Mouse (Mus musculus) liver, embryonic 14.5 days (tissue): ENCODE data around the gene Tm9sf3. TPM values are rescaled to one million over a fixed set of nuclear protein-coding genes. Genes with fewer than 3 reads are reported as not detected.

Experiments
- ATAC-seq: fragments of 200-750 bp; cut with Nextera tagmentation; 2 replicates; pipeline ENCODE4 v1.8.0; 2017; ENCODE audit warnings: moderate number of reproducible peaks, mild to moderate bottlenecking, moderate library complexity; ENCODE audit not compliant: insufficient read depth
- DNase-seq, 3 experiments: peaks; one replicate each; pipeline ENCODE4 v3.0.0-alpha.2; 2012 to 2013; ENCODE audit warnings: low read depth in 3 of 3, low spot score in 3 of 3
- H3K27ac ChIP-seq: fragments of 300-500 bp; sonication (generic); 2 replicates; pipeline ENCODE4 v1.5.1; 2014; ENCODE audit warnings: moderate library complexity, mild to moderate bottlenecking, control low read depth, inconsistent platforms
- H3K27me3 ChIP-seq: fragments of 300-500 bp; sonication (generic); 2 replicates; pipeline ENCODE4 v1.6.1; 2014; ENCODE audit warnings: mild to moderate bottlenecking, low read length, moderate library complexity; ENCODE audit not compliant: control insufficient read depth, insufficient read depth
- H3K36me3 ChIP-seq: fragments of 300-500 bp; sonication (generic); replicated peaks from 2 replicates; pipeline ENCODE4 v1.6.1; 2014; ENCODE audit warnings: low read depth; ENCODE audit not compliant: control insufficient read depth, insufficient read depth
- H3K4me1 ChIP-seq, 2 experiments: fragments of 200-500 bp in 1 of 2; fragments of 300-500 bp in 1 of 2; sonication (generic) in 1 of 2; replicated peaks; 2 replicates each; pipeline ENCODE4 v1.6.1; 2012 to 2014; ENCODE audit warnings: antibody characterized with exemption in 1 of 2, inconsistent platforms in 1 of 2, low read length in 1 of 2; ENCODE audit not compliant: control insufficient read depth in 2 of 2, insufficient read depth in 2 of 2
- H3K4me2 ChIP-seq: fragments of 300-500 bp; sonication (generic); 2 replicates; pipeline ENCODE4 v1.6.1; 2014; ENCODE audit warnings: low read depth, mild to moderate bottlenecking, control low read depth, moderate library complexity
- H3K4me3 ChIP-seq, 2 experiments: fragments of 200-500 bp in 1 of 2; fragments of 300-500 bp in 1 of 2; sonication (generic) in 1 of 2; 2 replicates each; pipeline ENCODE4 v1.5.1; 2012 to 2014; ENCODE audit warnings: low read depth in 2 of 2, low read length in 2 of 2, mild to moderate bottlenecking in 2 of 2, control low read depth in 1 of 2, inconsistent platforms in 1 of 2, moderate library complexity in 1 of 2; ENCODE audit not compliant: insufficient read depth in 1 of 2
- H3K9ac ChIP-seq: fragments of 300-500 bp; sonication (generic); replicated peaks from 2 replicates; pipeline ENCODE4 v1.6.1; 2014; ENCODE audit warnings: mild to moderate bottlenecking, control low read depth, moderate library complexity
- H3K9me3 ChIP-seq: fragments of 300-500 bp; sonication (generic); 2 replicates; pipeline ENCODE4 v1.6.1; 2016; ENCODE audit warnings: low read length, mixed read lengths; ENCODE audit not compliant: control insufficient read depth
- CTCF ChIP-seq: IDR thresholded peaks from 2 replicates; pipeline ENCODE4 v1.5.1; 2016; ENCODE audit warnings: antibody characterized with exemption, low read depth, control low read depth
- EP300 ChIP-seq: IDR thresholded peaks from 2 replicates; pipeline ENCODE4 v1.6.1; 2016; ENCODE audit warnings: antibody characterized with exemption, low read depth
- WGBS: fragments of 180-500 bp; shearing (Covaris S2); extraction: QIAGEN DNeasy Blood & Tissue Kit; methylation state at CpG from one replicate; pipeline ENCODE4 v1.1.7; 2014; ENCODE audit not compliant: insufficient replicate concordance; 5-methylcytosine and 5-hydroxymethylcytosine counted together
- polyA plus RNA-seq, 2 experiments: library from polyadenylated mRNA; depleted of rRNA in 1 of 2; stranded (reverse) in 1 of 2; unstranded in 1 of 2; fragments of >200 nt; fragmentation: Nextera tagmentation in 1 of 2; extraction: Ambion mirVana in 1 of 2; gene quantifications; 2 replicates each; pipeline versions ENCODE4 v1.2.1 to v1.2.3; 2012 to 2014

Gene Tm9sf3
- polyA plus RNA-seq, 2 experiments, result 35.0 to 53.0 TPM

- Histone ChIP-seq H3K9me3 (no peaks in the 10 kb centered on the region), H3K36me3 (no peaks in the 10 kb centered on the region), H3K4me1 (no peaks in the 10 kb centered on the region), H3K4me2 (no peak overlapping the region), H3K9ac (no peak overlapping the region), H3K27me3 (no peaks in the 10 kb centered on the region), H3K27ac (no peak overlapping the region), H3K4me3 (no peak overlapping the region)
- whole genome bisulfite sequencing, result 58% methylated on average over 6 of the region's 6 CpGs
- ATAC-seq (no peak), DNase-seq (no peak)
- TF ChIP-seq EP300 (no peak), CTCF (no peak)
These were observed 72.8 kb downstream of the Tm9sf3 start for GRCm38 (mm10) chr19:41190876-41191434.

GRCm38 (mm10) chr19:41177331-41177730 is 86.5 kb downstream of the Tm9sf3 start:
- 31% methylated on average over 6 of the region's 6 CpGs for WGBS
- H3K9me3 ChIP-seq, result no peaks in the 10 kb centered on the region
- no peaks in the 10 kb centered on the region for H3K36me3 ChIP-seq
- no peak for DNase-seq
- ATAC-seq, result no peak
- H3K9ac ChIP-seq, result no peak overlapping the region
- no peak overlapping the region for H3K4me2 ChIP-seq
- no peaks in the 10 kb centered on the region for H3K27me3 ChIP-seq
- H3K4me1 ChIP-seq, result no peaks in the 10 kb centered on the region
- H3K27ac ChIP-seq, result no peak overlapping the region
- TF ChIP-seq CTCF, result no peak
- TF ChIP-seq EP300, result no peak
- H3K4me3 ChIP-seq, result no peak overlapping the region

GRCm38 (mm10) chr19:41176881-41177280 is 86.9 kb downstream of the Tm9sf3 start:
- Histone ChIP-seq H3K9ac (no peak overlapping the region), H3K4me1 (no peaks in the 10 kb centered on the region), H3K36me3 (no peaks in the 10 kb centered on the region), H3K27ac (no peak overlapping the region), H3K4me3 (no peak overlapping the region), H3K9me3 (no peaks in the 10 kb centered on the region), H3K27me3 (no peaks in the 10 kb centered on the region), H3K4me2 (no peak overlapping the region)
- TF ChIP-seq EP300 (no peak), CTCF (no peak)
- 49% methylated on average over 2 of the region's 2 CpGs for WGBS
- ATAC-seq (no peak), DNase-seq (no peak)

GRCm38 (mm10) chr19:41165914-41166235 is 97.9 kb downstream of the Tm9sf3 start:
- DNase-seq (no peak), ATAC-seq (no peak)
- H3K27me3 ChIP-seq, result no peaks in the 10 kb centered on the region
- no peaks in the 10 kb centered on the region for H3K36me3 ChIP-seq
- no peak overlapping the region for H3K27ac ChIP-seq
- TF ChIP-seq CTCF (no peak), EP300 (no peak)
- WGBS, result 66% methylated on average over 5 of the region's 5 CpGs
- H3K4me1 ChIP-seq, result no peaks in the 10 kb centered on the region
- no peak overlapping the region for H3K9ac ChIP-seq
- H3K4me3 ChIP-seq, result no peak overlapping the region
- no peaks in the 10 kb centered on the region for H3K9me3 ChIP-seq
- no peak overlapping the region for H3K4me2 ChIP-seq

GRCm38 (mm10) chr19:41165144-41165913 is 98.5 kb downstream of the Tm9sf3 start:
- TF ChIP-seq EP300 (no peak), CTCF (no peak)
- DNase-seq, result no peak
- ATAC-seq, result no peak
- H3K27ac ChIP-seq, result no peak overlapping the region
- no peak overlapping the region for H3K4me3 ChIP-seq
- no peaks in the 10 kb centered on the region for H3K27me3 ChIP-seq
- no peaks in the 10 kb centered on the region for H3K36me3 ChIP-seq
- no peaks in the 10 kb centered on the region for H3K4me1 ChIP-seq
- H3K9me3 ChIP-seq, result no peaks in the 10 kb centered on the region
- H3K4me2 ChIP-seq, result no peak overlapping the region
- WGBS, result 65% methylated on average over 14 of the region's 14 CpGs
- H3K9ac ChIP-seq, result no peak overlapping the region
